Mouse (Mus musculus) forelimb bud, embryonic 11.5 days (tissue): Measurements from ENCODE around the gene Gm5861.
"Not testable (repeated sequence)": the region's sequence is repeated elsewhere in the genome, so short reads cannot be mapped to it uniquely, and the experiment has no call there.

Experiments
- DNase-seq: peaks from one replicate; pipeline ENCODE4 v3.0.0-alpha.2; 2012; ENCODE audit warnings: low read depth, low spot score

The Gm5861 gene

GRCm38 (mm10) chr5:11182772-11183171 lies at the start of gene Gm5861:
Gene Gm5861 (plus strand): TSS chr5:11183072.
- DNase-seq = not testable (repeated sequence)

- DNase-seq = not testable (repeated sequence)
Measured at GRCm38 (mm10) chr5:11138031-11138430, 44.8 kb upstream of the Gm5861 start.
